Mouse (Mus musculus) spleen, adult 18-20 months (tissue): Measurements from ENCODE around the gene B430306N03Rik.
A peak's percentile ranks its signal among the peaks of the same experiment; 100 is the strongest.

Experiments
- DNase-seq, 2 experiments: peaks; one replicate each; pipeline ENCODE4 v3.0.0; 2022; ENCODE audit warnings: mixed read lengths in 2 of 2

B430306N03Rik gene

DNA sequence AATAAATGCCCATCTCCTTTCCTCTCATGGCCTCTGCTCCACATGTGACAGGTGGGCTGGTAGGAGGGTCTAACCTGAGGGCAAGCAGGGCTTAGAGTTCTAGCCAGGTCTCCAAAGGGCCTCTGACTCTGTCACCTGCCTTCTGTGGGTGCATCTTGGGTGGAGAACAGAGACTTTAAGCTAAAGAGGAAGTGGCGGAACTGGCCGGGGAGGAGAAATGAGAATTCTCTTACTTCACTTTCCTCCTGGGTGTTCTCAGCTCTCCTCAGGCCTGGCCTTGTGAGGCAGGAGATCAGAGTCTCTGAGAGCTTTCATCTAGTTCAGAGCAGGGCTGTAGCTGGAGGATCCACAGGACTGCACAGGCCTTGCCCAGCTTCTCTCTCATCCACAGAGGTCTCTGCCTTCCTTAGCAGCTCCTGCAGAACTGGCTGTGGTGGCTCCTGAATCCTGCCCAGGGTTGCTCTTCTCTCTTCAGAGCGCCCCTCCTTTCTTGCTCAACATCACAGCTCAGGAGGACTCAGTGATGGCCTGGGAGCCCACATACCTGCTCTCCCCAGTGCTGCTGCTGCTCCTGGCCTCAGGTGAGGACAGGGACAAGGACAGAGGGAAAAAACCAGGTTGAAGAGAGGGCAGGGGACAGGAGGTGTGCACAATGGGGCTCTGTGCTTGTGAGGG lies at the start of gene B430306N03Rik:
TSS of gene B430306N03Rik (plus strand) at position 237 of the 675 bp plus-strand sequence.
- peak; percentile 16 to 39 for DNase-seq

DNA sequence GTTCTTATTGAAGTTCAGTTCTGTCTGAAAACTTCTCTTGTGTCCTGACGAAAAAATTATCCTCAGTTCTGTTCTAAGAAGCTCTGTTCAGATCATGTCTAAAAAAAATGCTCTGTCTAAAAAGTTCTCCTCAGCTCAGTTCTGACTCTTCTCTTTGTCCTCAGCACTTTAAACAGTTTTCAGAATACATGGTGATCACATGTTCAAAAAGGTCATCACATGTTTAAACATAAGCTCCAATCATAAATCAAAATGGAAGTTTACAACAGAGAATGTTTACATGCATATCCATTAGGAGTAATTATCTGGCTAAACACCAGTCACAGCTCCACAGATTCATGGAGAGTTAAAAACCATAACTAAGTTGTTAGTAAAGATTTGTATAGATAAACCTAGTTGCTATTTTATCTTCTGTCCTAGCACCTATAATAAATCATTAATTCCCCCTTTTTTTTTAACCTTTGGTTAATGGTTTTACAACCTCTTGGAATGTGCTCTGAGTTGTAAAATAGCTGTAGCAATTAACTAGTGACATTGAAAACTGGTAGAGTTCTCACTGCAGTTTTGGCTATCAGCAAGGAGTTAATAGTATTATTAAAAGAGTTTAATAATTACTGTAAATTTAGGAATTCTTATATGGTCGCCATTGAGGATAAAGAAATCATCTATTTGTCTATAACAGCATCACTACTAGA lies 49.2 kb upstream of the B430306N03Rik start:
- DNase-seq: no peak

DNA sequence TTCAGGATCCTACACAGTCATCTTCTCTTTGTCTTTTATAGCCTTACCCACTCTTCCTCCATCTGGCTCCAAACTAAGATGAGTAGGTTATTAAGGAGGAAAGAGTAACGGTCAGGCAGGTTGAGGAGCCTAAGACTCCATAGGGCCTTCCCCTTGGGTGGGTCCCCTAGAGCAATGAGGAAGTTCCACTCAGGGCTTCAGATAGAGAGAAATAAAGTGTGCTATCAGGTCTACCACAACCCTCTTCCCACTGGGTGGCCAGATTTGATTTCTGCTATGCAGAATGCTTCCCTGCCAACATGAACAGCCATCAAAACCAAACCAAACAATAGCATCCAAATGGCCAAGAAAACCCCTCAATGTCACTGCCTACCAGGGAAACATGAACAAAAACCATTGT lies 48.4 kb upstream of the B430306N03Rik start:
- DNase-seq: no peak

DNA sequence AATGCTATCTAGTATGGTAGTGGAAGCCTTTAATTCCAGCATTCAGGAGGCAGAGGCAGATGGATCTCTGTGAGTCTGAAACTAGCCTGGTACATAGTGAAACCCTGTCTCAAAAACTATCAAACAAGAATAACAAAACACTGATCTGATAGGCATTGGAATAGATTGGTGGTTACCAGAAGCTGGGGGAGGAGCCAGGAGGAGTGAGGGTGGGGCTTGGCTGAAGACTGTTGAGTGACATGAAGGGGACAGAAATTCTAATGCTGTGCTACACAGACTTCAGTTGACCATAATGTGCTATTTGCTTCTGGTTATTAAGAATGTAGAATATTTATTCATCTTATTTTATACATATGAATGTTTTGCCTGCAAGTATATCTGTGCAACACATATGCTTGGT lies 47.7 kb upstream of the B430306N03Rik start:
- no peak for DNase-seq

DNA sequence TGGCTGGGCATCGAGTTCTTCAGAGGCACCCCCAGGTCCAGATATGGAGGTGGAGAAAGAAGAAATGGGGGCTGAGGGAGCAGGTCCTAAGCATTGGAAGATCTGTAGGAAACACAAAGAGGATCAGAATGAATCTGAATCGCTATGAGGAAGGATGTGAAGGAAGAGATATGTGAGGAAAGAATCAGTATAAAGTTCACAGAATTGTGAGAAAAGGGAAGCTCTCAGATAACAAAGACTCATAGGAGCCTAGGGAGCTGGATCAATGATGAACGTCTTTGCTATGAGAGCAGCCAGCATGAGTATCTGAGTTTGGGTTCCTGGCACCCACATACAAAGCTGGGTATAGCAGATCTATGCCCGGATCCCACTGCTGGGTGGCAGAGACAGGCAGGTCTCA lies 46.1 kb upstream of the B430306N03Rik start:
- DNase-seq: no peak

DNA sequence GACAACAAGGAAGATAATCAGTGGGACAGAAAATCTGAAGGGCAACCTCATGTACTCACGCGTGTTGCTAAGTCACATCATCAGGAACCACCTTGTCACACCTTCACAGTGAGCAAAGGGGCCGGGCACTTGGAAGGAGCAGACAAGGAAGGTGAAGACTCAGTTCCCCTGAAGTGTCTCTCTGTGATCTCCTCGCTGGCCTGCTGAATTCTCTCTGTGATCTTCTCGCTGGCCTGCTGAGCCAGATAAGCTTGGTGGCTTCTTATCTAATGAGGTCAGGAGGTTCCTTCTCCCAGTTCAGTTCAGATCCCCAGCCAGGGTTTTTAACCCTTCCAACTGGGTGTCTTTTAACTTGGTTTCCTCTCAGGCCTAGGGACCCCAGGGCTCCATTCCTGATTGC lies 43.8 kb upstream of the B430306N03Rik start:
- no peak for DNase-seq

DNA sequence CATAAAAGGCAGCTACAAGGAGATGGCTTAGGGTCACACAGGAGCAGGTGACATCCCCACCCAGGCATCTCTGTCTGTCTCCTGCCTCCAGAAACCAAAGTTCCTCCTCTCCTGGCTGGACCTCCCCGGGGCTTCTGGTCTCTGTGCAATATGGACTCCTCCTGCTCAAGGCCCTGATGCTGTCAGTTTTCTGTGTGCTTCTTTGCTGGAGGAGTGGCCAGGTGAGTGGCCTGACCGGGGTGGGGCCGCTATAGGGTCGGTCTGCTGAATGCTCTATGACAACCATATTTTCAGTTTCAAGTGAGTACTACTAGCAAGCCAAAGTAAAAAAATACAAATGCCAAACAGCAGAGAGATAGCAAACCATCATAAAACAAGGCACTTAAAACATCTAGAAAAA lies 43.3 kb upstream of the B430306N03Rik start:
- DNase-seq: no peak

DNA sequence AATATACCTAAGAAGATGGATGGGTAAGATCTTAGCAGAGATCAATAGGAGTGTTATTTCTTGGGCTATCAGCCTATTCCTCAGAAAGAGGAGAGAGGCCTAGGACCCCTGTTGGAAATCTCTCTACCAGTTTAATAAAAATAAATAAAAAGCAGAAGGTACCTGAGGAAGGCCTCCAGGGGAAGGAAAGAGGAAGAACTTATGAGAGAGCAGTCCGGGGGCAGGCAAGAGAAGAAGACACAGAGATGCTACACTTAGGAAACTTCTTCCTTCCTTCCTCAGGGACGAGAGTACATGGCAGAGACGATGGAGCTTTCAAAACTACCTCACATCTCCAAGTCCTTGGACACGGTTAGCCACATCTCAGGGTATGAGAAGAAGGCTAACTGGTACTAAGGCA lies 41.8 kb upstream of the B430306N03Rik start:
- DNase-seq: no peak

DNA sequence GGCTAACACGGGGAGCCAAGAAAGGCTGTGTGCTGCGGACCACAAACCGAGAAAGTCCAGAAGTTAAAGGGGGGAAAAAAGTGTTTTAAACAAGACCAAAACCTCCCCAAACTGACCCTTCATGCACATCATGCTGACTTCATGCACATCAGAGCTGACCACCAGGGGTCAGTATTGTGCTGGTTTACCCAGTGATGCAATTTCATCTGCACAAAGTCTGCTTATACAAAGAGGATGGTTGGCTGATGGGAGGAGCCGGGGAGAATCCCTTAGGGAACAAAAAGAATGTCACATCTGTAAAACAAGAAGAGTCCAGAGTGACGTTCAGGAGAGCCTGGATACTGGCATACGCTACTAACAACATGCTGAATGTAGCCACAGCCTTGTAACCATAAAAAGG lies 41.1 kb upstream of the B430306N03Rik start:
- DNase-seq: peak; percentile 62 to 85

DNA sequence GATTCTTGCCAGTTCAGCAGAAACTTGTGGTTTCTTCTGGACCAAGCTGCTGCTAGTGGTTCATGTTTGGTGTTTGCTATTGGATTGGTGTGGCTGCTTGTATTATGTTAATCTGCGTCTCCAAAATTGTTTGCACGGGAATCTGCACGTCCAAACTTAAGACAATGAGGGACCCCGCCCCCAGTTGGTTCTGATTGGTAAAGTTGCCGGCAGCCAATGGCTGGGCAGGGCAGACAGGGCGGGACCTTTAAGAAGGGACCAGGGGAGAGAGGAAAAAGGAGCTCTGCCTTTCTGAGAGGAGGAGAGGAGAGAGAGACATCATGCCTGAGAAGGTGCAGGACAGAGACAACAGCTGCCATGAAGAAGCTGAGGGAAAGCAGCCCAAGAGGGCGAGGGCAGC lies 40.2 kb upstream of the B430306N03Rik start:
- no peak for DNase-seq

DNA sequence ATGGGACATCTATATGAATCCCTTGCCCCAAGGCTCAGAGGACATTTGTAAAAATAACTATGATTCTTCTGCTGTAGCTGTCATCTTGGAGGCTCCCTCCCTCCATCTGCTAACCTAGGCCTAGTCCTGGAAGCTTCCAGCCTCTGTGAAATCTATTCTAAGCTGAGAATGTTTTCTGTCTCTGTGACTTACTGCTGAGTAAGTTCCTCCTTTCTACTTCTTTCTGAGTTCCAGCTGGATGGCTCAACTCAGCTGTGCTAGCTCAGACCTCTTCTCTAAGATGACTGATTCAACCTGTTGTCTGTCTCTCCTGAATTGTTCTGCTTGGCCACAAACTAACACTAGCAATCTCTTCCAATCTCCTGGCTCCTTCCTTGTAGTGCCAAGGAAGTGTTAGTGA lies 37.6 kb upstream of the B430306N03Rik start:
- DNase-seq: no peak

DNA sequence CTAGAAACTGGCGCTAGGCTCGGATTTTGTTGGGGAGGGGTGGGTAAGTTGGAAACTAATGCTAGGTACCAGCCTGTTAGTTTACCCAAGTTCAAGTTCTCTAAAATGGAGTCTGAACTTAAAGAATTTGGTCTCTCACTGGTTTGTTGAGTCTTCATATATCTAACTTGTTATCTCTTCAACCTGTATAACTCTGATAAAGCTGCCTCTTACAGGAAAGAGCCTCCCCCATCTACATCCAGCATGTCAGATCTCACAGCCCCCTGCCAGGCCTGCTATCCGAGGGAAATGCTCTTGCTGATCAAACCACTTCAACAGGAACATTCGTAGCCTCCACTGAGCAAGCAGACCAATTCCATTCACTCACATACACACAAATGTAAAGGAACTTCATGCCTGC lies 36.9 kb upstream of the B430306N03Rik start:
- no peak for DNase-seq

DNA sequence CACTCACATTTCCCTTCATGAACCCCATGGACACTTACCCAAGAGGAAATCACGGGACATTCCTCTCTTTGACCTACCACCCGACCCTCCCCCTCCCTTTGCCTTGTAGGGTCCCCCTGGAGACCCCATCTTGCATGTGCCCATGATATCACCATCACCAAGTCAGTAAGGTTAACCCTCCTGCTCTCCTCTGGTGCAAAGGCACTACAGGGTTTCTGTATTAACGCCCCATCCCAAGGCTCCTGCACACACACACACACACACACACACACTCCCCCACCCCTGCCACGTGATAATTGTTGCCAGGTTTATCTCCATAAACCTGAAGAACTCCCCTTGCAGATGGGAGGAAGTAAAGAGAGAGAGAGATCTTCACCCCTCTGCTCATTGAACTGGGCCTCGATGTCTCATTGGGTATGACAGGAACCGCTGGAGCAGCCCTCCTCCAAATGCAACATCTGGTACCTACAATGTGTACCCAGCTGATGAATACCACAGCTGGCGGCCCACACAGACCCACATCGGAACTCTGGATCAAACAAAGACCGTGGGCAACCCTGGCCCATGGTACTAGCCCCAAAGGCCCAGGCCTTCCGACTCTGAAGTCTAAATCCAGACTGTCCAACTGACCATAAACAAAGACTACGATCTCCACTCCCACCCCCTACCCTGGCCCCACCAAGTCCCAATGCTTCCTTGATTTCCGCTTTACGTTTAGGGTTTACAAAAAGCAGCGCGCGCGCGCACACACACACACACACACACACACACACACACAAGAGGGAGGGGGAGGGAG lies 34.8 kb upstream of the B430306N03Rik start:
- DNase-seq: no peak

DNA sequence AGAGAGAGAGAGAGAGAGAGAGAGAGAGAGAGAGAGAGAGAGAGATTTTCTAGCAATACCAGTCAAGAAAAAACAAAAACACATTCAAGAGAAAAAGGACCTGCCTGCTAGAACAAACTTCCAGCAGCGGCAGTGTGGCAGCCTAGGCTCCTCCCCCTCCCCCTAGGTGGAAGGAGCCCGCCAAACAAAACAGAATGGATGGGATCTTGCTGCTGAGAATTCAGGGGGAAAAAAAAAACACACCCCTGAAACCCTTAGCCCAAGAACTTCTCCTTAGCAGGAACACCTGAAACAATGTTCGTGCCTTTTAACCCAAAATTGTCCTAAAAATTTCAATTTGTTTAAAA lies 34.2 kb upstream of the B430306N03Rik start:
- DNase-seq: no peak

DNA sequence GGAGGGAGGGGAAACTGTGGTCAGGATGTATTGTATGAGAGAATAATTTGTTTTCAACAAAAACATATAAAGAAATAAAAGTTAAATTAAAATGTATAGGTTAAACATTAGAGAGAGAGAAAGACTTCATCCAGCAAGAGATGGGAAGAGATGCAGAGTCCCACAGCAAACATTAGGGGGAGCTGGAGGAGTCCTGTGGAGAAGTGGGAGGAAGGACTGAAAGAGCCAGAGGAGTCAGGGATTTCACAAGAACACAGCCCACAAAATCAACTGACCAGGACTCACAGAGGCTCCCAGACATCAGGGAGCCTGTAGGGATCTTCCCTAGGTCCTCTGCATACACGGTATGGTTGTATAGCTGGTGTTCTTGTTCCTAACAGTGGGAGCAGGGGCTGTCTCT lies 29.2 kb upstream of the B430306N03Rik start:
- no peak for DNase-seq

DNA sequence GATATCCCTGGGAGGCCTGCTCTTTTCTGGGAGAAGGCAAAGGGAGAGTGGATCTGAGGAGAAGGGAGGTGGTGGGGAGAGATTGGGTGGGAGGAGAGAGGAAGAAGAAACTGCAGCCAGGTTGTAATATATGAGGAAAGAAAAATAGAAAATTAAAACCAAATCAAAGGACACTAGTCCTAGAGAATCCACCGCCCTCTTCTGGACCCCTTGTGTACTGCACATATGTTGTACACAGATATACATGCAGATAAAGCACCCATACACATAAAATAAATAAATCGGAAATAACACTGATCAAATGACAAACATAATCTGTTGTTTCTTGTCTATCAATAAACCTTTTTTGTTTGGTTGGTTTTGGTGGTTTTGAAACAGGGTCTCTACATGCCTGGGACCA lies 28.7 kb upstream of the B430306N03Rik start:
- no peak for DNase-seq

DNA sequence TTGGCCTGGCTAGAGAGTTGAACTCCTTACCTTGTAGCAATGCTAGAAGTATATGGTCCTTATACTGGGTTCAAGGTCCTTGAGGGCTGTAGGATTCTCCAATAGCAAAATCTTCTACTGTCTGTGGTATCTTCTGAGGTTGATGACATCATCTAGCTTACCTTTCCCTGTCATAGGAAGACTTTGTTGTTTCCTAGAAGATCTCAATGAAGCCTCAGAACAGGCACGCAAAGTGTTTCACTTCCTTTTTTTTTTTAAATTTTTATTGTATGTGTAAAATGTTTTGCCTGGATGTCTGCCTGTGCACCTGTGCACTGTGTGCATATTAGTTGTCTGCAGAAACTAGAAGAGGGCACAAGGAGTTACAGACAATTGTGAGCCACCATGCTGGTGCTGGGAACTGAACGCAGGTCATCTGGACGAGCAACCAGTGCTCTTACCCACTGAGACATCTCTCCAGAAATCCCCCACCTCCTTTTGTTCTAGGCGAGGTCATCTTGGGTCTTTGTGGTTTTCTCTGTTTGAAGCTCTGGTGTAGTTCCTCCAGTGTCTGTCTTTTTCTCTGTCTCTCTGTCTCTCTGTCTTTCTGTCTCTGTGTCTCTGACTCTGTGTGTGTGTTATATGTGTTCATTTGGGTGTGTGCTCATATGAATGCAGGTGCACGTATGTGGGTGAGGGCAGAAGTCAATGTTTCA lies 22.3 kb upstream of the B430306N03Rik start:
- DNase-seq: peak in 1 of 2 experiments; percentile 22

DNA sequence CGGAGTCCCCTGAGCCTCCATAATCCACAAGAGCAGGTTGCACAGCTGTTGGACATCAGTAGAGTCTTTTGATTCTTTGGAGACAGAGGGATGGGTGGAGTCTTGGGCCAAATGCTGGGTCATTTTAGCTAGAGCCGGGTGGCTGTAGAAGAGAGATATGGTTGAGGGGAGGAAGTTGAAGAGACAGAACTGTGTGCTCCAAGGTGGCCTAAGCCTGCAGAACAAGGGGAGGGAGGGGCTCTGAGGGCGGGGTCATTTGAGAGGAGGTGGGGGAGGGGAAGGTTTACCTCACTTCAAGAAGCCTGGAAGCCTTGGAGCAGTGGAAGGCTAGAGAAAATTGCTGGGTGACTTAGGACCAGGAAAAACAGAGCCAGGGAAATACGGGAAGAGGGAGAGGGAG lies 16.7 kb upstream of the B430306N03Rik start, which contains the start of gene Treml2:
TSS of gene Treml2 (plus strand) at position 296 of the 400 bp plus-strand sequence.
- peak in 1 of 2 experiments; percentile 22 for DNase-seq

DNA sequence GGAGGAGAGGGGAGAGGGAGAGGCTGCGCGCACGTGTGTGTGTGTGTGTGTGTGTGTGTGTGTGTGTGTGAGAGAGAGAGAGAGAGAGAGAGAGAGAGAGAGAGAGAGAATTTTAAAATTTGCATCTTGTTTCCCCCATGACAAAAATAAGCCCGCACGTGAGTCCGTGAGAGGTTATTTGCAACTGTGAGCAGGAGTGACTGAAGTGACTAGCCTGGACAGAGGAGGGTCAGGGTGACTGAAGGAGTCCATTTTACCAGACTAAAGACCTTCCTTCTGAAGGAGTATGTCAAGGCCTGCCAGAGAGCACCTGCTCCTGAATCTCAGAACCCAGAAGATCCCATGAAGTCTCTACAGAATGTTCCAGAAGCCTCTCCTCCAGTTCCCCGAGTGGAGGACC lies 16.2 kb upstream of the B430306N03Rik start:
- peak; percentile 44 to 48 for DNase-seq

DNA sequence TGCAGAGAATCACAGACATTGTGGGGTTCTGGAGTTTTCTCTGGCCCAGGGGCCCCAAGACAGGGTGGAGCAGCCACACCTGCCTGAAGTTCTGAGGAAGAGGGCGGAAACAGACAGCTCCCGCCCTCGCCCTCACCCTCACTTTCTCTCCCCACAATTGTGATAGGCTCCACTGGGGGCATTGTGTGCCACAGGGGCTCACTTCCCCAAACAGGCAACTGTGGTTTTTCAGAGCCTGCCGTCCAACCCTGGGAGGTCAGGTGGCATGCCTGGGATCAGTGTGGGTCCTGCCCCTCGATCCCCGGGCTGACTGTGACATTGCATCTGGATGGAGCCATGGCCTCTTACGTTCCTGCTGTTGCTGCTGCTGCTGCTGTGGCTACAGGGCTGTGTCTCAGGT lies 15.7 kb upstream of the B430306N03Rik start:
- peak; percentile 70 to 77 for DNase-seq

DNA sequence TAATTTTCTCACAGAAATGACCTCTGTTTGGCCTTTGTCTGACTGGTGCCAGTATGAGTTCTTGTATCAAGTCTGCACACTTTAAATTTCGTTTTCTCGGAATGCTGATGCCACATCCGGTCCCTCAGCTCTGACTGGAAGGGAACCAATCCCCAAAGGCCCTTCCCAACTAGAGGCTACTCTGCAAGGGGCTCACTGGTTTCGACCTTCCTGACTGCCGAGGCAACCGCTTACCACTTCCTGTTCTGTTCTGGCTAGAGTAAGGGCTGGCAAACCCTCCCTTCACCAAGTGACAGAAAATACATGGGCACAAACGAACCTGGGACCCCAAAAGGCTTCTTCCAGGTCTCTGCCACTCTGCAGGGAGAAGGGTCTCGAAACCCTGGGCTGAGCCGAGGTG lies 15.1 kb upstream of the B430306N03Rik start:
- peak; percentile 49 to 53 for DNase-seq

DNA sequence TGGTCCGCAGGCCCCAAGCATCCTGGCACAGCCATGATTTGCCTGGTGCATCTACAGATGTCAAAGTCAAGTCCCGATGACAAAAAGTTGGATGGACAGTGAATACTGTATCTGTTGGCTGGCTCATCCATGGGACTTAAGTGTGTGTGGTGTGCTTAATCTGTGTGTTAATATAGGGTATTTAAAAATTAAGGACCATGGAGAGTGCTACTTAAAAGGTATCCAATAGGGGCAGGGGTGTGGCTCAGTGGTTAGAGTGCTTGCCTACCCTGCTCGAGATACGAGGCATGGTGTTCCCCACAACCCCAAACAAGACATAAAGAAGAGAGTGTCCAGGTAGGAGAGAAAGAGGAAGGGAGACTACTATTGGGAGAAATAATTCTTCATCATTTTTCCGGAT lies 14.1 kb upstream of the B430306N03Rik start:
- no peak for DNase-seq

DNA sequence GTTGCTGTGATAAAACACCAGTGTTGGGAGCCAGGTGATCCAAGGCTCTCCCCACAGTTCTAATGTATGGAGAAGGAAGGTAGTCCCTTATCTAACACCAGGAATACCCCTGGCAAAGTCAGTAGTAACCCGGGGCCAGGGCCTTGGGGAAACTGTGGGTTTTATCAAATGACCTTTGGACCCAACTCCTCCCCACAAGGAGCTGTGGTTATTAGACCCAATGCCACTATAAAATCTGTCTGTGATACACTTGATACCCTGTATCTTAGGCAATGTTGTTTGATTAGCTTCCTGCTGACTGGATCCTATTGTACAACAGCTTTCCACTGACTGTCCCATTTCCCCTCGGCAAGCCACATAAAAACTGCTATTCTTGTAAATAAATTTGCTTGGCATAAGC lies 3.8 kb upstream of the B430306N03Rik start:
- no peak for DNase-seq
